Mouse (Mus musculus) ES-Bruce4 (cell line): ENCODE data around the gene Gnai3.

ENCODE experiments used
- CTCF ChIP-seq: IDR thresholded peaks from one replicate; pipeline ENCODE4 v1.8.1; 2011; ENCODE audit warnings: low read depth, low read length
- EP300 ChIP-seq: IDR thresholded peaks from 2 replicates; pipeline ENCODE4 v1.6.1; 2011; ENCODE audit warnings: low read depth, low read length; ENCODE audit not compliant: insufficient read depth
- POLR2A ChIP-seq: IDR thresholded peaks from one replicate; pipeline ENCODE4 v1.8.1; 2011; ENCODE audit warnings: low read length; ENCODE audit not compliant: insufficient read depth

GRCm38 (mm10) chr3:108180514-108180913, 34.6 kb upstream of the Gnai3 start:
- no peak for TF ChIP-seq CTCF
- no peak for TF ChIP-seq POLR2A
- no peak for TF ChIP-seq EP300
